Mouse (Mus musculus): Measurements from ENCODE around the gene Atxn2. TPM values are rescaled to one million over a fixed set of nuclear protein-coding genes. Genes with fewer than 3 reads are reported as not detected.
A peak's percentile ranks its signal among the peaks of the same experiment; 100 is the strongest.
"Not testable (repeated sequence)": the region's sequence is repeated elsewhere in the genome, so short reads cannot be mapped to it uniquely, and the experiment has no call there.

The Atxn2 gene
- total RNA-seq, 4 experiments from 2014 or later, result 143 to 153 (median 147) TPM

GRCm38 (mm10) chr5:121710851-121711173, 325 bp upstream of the Atxn2 start:
- no peak for DNase-seq (ENCODE audit: low spot score)

- no peak for DNase-seq (ENCODE audit: low spot score)
These were observed 743 bp downstream of the Atxn2 start for GRCm38 (mm10) chr5:121711928-121712231.

- DNase-seq (ENCODE audit: low spot score), result peak; percentile 24
These were observed 1.2 kb downstream of the Atxn2 start for GRCm38 (mm10) chr5:121712232-121712933.

- DNase-seq (ENCODE audit: low spot score), result peak; percentile 46
These were observed 1.9 kb downstream of the Atxn2 start for GRCm38 (mm10) chr5:121712934-121713538.

- no peak for DNase-seq (ENCODE audit: low spot score)
These were observed 3.2 kb downstream of the Atxn2 start for GRCm38 (mm10) chr5:121714331-121714730.

GRCm38 (mm10) chr5:121714928-121715327, 3.8 kb downstream of the Atxn2 start:
- DNase-seq (ENCODE audit: low spot score), result no peak

GRCm38 (mm10) chr5:121718462-121718861, 7.3 kb downstream of the Atxn2 start:
- no peak for DNase-seq (ENCODE audit: low spot score)

GRCm38 (mm10) chr5:121720888-121721585, 9.9 kb downstream of the Atxn2 start:
- DNase-seq (ENCODE audit: low spot score), result no peak

- DNase-seq (ENCODE audit: low spot score), result no peak
These were observed 10.7 kb downstream of the Atxn2 start for GRCm38 (mm10) chr5:121721841-121722240.

- DNase-seq (ENCODE audit: low spot score), result no peak
These were observed 13.5 kb downstream of the Atxn2 start for GRCm38 (mm10) chr5:121724678-121725077.

- no peak for DNase-seq (ENCODE audit: low spot score)
These were observed 18.9 kb downstream of the Atxn2 start for GRCm38 (mm10) chr5:121730057-121730456.

GRCm38 (mm10) chr5:121736641-121737040, 25.5 kb downstream of the Atxn2 start:
- DNase-seq (ENCODE audit: low spot score), result no peak

GRCm38 (mm10) chr5:121738162-121738561, 27.0 kb downstream of the Atxn2 start:
- DNase-seq (ENCODE audit: low spot score), result not testable (repeated sequence)

- no peak for DNase-seq (ENCODE audit: low spot score)
These were observed 27.5 kb downstream of the Atxn2 start for GRCm38 (mm10) chr5:121738576-121739191.

- DNase-seq (ENCODE audit: low spot score), result no peak
These were observed 29.4 kb downstream of the Atxn2 start for GRCm38 (mm10) chr5:121740516-121740915.

GRCm38 (mm10) chr5:121742915-121743314, 31.8 kb downstream of the Atxn2 start:
- DNase-seq (ENCODE audit: low spot score), result no peak

GRCm38 (mm10) chr5:121747884-121748594, 36.9 kb downstream of the Atxn2 start:
- not testable (repeated sequence) for DNase-seq (ENCODE audit: low spot score)

GRCm38 (mm10) chr5:121749633-121750032, 38.5 kb downstream of the Atxn2 start:
- DNase-seq (ENCODE audit: low spot score), result no peak

- no peak for DNase-seq (ENCODE audit: low spot score)
These were observed 46.8 kb downstream of the Atxn2 start for GRCm38 (mm10) chr5:121757900-121758299.

- no peak for DNase-seq (ENCODE audit: low spot score)
These were observed 47.2 kb downstream of the Atxn2 start for GRCm38 (mm10) chr5:121758341-121758740.

GRCm38 (mm10) chr5:121759921-121760320, 48.8 kb downstream of the Atxn2 start:
- no peak for DNase-seq (ENCODE audit: low spot score)

- DNase-seq (ENCODE audit: low spot score), result no peak
These were observed 50.3 kb downstream of the Atxn2 start for GRCm38 (mm10) chr5:121761459-121761858.

All from heart, adult 8-10 months (tissue).